Mouse (Mus musculus) adipocyte (in vitro differentiated cells): Measurements from ENCODE around the gene Lmx1b.

Source experiments
- DNase-seq: peaks from one replicate; pipeline ENCODE4 v3.0.0-alpha.2; 2016; ENCODE audit warnings: low spot score

Gene Lmx1b

DNA sequence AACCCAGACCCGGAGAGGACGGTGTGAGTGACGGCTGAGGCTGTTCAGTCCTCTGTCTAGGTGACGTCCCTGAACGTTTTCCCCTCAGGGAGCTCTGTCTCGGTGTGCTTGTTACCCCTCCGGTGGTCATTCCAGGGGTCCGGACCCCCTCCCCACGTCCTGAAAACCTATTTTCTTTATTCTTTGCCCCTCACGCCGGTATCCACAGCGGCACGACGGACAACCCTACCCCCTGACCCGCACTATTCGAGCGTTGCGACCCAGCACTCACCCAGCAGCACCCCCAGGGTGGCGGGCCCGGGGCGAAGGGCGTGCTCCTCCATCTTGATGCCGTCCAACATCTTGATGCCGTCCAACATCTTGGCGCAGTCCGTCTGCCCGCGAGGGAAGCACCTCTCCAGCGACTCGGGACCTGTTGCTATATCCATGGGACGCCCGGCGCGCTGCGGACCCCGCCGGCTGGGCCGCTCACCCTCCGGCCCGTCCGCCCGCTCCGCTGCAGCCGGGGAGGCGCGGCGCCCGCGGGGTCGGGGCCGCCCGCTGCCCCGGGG is at the start of gene Lmx1b:
Gene Lmx1b, minus strand, starts transcription at position 341 of the 551 bp plus-strand sequence.
- DNase-seq, result no peak

DNA sequence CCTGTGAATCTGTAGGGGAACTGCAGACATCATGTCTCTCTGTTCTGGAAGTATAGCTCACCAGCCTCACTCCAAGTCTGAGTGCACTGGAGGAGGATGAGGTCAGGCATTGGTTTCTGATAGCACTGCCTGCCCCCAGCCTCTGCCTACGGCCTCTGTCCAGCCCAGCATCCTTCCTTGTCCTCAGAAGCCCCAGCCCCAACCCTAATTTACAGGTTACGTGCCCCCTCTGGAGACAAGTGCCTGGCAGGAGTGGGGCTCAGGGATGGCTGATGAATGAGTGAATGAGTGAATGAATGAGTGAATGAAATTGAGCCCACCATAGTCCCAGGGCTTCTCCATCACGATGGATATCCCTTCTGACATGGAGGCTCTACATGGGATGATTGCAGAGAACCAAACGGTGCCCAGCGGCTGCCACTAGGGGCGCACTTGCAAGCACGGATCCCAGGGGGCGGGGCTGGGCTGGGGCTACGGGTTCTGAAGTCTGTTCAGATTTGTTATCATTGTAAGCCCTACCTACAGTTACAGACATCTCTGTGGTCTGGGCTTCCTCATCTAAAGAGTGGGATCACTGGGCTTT is 49.7 kb upstream of the Lmx1b start:
- DNase-seq, result no peak

DNA sequence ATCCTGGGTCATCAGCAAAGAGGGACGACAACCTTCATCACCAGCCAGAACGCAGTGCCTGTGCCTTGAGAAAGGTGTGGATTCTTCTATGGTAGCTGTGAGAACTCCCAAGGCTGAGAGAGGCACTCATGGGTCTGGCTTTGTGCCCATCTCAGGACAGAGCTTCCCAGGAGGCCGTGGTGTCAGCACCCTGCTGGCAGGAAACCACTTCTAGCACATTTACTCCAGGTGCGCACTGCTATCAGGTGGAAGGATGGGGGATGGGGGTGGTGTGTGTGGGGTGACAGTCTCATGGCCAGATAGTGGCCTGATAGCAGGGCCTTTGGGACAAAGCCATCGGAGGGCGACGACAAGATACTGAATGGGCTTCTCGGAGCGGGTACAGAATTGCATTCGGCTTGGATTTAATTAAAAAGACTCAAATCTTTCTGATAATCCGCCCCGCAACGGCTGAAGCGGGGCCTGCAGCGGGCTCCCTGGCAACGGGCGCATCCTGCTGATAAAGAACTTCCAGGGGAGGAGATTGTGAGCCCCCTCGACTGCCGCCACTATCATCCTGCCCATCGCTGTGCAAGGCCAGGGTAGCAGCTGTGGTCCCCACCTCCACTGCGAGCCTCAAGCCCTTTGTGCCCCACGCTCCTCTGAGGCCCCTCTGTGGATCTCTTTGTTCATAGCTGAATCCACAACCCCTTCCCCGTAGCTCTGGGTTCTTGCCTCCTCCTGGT is 49.0 kb upstream of the Lmx1b start:
- no peak for DNase-seq

DNA sequence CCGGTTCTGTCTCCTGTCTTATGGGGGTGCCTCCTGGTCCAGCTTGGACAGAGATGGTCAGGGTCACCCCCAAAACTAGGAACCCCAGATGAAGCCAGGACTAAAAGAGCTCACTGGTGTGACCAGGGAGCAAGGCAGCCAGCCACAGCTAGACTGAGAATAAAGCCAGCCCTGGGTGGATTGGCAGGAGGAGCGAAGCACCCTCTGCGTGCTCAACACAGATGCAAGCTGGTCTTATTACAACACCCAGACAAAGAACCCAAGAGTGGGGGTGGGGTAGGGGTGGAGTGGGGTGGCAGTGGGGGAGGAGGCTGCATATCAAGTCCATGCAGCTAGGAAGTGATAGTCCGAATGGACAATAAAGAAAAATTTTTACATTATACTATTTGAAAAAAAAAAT is 43.3 kb upstream of the Lmx1b start:
- no peak for DNase-seq

DNA sequence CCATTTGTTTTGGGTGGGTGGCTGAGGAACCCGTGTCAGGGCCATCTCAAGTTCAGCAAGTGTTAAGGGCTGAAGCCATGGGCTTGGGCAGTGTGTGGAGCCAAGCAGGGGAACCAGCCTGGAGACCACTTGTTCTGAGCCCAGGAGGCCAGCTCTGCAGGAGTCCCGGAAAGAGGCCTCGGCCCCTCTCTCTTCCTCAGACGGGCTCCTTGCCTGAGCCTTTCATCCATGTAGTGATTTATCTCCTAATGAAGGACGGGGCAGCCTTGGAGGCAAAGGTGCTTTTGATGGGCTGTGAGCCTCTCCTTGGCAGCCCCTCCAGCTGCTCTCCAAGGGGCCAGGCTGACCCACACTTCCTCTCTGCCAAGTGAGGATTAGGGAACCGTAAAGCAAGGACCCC is 42.8 kb upstream of the Lmx1b start:
- no peak for DNase-seq

DNA sequence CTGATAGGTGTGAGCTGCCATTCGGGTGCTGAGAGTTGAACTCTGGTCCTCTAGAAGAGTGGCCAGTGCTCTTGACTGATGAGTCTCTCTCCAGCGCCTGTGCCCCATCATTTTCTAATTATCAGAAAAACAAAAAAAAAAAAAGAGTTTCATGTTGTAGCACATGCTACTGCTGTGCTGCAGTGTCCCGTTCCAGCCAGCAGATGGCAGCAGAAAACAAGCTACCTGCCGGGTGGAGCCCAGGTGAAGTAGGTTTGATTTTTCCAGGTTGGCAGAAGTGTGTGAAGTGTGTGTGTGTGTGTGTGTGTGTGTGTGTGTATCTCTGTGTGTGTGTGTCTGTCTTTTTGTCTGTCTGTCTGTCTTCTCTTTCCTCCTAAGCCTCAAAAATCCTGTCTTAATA is 41.9 kb upstream of the Lmx1b start:
- DNase-seq, result peak; percentile 46

DNA sequence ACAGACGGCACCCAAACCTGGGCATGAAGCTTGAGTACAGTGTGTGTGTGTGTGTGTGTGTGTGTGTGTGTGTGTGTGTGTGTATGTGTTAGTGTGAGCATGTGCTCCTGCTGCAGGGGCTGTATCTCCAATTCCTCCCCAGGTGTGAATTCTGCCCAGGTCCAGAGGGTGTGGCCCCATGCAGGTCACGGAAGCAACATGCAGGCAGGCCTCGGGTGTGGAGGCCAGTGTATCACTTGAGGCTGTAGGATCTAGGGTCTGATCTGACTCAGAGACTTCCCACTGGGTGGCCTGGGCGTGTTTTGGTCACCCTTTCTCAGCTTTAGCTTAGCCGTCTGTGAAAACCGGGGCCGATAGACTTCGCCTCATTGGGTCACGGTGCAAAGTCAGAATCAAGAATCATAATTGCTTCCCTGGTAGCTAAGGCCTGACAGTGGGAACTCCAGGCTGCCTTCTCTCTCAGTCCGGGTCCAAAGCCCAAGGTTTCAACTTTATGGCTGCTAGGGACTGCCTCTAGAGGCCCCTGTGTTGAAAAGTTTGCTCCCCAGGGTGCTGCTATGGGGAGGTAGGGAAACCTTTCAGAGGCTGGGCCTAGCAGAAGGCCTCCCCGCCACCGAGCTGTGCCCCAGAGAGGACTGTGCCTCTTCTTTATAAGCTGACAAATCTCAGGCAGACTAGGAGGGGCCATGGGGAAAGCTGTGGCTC is 38.8 kb upstream of the Lmx1b start:
- no peak for DNase-seq

DNA sequence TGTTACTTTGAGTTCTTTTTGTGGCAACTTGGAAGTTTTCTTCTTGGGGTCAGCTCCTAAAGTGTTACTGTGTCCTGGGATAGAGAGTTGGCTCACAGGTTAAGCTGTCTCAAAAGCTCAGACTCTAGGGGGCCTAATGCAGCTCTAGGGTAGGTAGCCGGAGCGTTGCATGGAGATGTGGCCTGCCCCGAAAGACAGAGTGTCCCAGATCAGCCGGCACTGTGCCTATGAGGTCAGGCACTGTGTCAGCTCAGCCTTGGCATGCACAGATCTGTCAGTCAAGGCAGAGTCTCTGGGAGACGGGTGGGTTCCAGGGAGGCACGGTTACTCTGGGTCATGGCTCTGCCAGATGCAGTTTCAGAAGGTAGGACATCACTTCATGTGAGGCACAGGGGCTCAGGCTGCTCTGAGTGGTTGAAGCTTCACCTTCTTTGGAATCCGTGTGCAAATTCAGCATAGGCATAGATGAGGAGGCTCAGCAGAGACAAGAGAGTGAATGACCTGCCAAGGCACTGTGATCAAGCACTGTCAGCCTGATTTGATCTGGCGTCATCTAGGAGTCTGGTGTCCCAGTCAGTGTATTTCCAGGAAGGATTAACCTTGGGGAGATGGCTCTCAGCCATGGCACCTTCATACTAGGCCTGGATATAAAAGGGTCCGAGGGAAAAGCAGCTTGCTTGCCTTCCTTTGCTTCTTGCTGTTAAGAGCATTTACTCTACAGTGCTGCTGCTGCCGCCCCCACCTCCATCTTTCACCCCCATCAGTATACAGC is 32.6 kb upstream of the Lmx1b start:
- DNase-seq, result no peak

DNA sequence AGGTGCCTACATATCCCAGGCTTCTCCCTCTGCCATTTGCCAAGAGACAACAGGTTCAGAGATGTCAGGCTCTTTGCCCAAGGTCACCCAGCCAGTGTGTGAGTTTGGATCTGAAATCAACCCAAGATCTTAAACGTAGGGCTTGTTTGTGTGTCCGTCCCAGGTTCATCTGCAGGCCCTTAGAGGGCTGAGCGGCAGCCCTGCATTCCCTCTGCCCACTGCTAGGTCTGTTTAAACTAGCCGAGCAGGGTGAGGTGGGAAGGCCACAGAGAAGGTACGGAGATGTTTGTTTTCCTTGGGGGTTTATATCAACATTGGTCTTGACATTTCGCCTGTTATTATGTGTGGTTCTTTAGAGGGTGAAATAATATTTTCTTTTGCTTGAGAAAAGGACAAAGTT is 28.4 kb upstream of the Lmx1b start:
- DNase-seq, result no peak

DNA sequence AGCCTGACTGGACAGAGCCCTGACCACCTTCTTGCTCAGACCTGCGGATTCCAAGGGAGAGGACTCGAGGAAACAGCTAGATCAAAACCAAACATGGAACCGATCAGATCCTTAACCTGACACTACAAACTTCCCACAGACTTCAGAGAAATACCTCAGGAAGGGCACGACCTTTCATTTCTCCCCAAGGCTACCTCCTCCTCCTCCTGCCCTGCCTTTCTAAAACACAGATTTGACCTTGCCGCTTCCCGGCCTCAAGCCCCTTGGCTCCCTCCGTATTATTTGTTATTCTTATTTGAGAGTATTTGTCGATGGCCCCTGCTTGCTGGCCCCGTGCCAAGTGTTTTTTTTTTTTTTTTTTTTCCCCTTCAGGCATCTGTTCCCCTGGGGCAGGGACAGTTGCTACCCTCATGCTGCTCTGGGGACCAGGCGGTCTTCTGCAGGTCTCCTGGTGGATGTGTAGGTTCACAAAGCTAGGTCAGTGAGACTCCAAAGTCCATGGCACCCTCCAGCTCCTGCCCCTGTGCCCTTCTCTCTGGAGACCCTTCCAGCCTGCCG is 26.2 kb upstream of the Lmx1b start:
- DNase-seq, result no peak

DNA sequence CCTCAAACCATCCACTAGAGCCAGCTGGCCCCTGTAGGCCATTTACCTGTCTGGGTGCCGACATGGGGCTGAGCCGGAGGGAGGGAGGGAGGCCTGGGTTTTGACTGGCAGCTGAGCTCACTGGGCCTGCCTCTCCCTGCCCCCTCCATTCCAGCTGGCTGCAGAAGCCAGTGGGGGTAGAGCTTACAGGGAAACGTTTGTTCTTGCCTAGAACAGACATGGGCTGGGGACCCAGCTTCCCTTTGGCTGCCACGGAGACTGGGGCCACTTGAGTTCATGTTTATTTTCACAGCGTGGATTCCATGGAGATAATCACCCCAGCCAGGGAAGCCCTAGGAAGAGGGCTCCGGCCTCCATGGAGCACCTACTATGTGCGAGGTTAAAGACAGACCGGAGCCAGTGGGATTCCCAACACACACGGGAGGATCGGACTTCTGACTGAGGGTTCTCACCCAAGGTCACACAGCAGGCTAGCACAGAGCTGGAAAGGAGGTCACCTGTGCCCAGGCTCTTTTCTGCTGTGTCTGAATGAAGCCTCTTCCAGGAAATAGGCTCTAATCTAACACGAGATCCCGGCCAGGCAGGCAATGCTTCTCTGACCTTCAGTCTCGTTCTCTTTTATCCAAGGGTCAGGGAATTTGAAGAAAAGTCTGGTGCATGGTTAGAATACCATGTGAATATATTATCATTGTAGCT is 25.2 kb upstream of the Lmx1b start:
- DNase-seq, result no peak

DNA sequence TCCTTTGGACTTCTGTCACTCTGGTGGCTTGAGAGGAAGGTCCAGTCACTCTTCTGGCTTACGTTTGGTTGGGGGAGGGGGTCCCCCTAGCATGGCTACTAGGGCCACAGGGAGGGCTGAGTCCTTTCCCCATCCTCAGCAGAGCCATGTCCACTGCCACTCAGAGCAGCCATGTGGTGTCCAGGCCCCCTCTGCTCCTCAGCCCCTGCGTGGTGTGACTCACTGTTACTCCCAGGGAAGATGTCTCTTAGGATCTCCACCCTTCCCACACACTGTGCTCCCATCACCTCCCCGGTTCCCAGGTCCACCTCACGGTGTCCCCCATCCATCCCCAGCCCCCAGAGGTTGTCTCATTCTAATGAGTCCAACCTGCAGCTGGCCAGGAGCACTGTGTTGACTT is 24.4 kb upstream of the Lmx1b start:
- no peak for DNase-seq

DNA sequence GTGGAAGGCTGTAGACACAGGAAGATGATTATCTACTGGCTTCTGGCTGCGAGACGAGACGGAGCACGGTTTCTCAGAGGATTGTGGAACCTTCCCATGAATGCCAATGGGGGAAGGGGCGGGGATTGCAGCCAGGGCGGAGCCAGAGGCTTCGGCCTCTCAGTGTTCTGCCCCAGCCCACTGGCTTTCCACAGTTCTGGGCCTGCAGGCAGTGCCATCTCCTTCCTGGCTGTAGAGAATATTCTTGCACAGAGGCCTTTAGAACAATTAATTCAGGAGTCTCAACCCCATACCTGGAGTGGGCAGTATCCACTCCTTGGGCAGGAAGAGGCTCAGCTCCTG is 18.9 kb upstream of the Lmx1b start:
- DNase-seq, result no peak

DNA sequence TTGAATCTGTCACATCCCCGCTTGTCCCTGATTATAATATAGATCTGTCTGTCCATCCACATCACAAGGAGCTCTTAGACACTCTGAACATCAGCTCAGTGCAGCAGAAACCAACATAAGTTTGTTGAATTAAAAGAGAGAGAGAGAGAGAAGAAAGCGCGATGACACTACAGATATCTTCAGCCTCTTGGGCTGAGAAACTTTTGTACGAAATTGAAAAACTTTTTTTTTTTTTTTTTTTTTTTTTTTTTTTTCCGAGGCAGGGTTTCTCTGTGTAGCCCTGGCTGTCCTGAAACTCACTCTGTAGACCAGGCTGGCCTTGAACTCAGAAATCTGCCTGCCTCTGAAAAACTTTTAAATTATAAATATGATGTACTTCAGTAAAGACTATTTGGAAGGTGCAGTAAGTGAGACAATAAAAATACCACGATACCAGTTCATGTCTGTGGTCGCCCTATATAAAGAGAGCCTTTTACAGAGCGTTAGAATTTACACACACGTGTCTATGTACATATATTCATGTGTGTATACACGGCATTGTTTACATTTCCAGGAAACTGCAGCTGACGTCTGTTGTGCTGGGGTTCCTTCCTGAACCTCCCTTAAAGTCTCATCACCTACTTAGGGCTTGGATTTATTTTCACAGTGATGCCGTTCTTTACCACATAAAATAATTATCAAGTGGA is 18.4 kb upstream of the Lmx1b start:
- DNase-seq, result no peak

DNA sequence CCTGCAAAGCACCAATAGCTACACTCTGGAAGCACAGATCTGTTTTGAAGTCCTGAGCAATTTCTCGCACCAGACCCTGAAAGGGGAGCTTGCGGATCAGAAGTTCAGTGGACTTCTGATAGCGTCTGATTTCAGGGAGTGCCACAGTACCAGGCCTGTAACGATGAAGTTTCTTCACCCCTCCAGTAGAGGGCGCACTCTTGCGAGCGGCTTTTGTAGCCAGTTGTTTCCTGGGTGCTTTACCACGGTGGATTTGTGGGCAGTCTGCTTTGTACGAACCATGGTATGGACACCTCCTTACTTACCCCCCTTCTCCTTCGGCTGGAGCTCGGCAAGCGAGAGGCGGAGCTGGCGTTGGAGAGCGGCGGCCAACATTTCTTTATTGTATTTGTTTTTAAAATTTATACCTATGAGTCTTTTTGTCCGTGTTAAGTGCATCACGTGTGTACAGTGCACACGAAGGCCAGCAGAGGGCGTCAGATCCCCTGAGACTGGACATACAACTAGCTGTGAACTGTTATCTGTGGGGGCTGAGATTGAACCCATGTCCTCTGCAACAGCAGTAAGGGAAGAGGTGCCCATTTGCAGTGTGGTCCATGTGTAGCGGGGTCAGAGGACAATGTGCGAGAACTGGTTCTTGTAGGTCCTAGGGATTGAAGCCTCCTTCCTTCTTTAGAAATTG is 12.3 kb upstream of the Lmx1b start:
- no peak for DNase-seq

DNA sequence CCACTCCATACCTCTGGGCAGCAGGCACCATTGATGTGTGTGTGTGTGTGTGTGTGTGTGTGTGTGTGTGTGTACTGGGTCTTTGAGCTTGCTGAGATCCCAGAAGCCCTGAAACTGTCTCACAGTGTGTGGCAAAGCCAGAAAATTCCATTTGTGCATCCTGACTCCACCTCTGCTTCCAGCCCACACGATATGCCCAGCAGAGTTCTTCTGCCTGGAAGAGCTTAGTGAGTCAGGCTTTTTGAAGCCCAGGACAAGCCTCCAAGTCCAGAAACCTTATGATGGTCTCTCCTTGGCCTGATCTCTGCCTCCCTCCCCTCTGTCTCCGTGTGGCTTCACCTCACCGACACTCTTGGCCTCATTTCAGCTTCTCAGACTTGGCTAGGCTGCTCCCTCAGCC is 9.1 kb upstream of the Lmx1b start:
- no peak for DNase-seq

DNA sequence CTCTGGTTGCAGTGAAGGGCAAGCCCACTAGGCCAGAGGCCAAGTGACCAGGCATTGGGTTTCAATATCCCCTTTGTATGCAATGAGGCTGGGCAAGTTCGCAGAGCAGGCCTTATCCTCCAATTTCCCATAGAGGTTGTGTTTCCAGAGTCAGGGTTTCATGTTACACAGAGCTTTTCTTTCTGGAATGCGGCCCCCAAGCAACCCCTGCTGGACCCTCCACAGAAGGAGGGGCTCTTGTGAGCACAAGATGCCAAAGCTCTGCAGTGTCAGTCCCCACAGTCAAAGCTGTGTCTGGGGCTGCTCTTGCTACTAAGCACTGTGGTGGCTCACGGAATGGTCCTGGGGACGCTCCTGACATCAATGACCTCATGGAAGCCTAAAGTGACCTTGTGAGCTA is 8.6 kb upstream of the Lmx1b start:
- peak; percentile 12 for DNase-seq

DNA sequence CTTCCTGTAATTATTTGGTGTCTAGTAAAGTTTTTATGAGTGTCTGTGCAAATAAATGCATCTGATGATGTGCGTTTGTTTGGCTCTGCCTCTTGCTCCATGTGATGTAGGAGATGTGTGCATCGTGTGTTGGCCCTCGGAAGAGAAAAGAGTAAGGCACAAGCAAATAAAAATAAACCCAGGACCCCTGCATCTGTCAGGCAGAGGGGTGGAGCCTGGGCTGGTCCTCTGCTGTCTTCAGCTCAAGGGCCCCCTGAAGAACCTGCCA is 5.9 kb upstream of the Lmx1b start:
- no peak for DNase-seq

DNA sequence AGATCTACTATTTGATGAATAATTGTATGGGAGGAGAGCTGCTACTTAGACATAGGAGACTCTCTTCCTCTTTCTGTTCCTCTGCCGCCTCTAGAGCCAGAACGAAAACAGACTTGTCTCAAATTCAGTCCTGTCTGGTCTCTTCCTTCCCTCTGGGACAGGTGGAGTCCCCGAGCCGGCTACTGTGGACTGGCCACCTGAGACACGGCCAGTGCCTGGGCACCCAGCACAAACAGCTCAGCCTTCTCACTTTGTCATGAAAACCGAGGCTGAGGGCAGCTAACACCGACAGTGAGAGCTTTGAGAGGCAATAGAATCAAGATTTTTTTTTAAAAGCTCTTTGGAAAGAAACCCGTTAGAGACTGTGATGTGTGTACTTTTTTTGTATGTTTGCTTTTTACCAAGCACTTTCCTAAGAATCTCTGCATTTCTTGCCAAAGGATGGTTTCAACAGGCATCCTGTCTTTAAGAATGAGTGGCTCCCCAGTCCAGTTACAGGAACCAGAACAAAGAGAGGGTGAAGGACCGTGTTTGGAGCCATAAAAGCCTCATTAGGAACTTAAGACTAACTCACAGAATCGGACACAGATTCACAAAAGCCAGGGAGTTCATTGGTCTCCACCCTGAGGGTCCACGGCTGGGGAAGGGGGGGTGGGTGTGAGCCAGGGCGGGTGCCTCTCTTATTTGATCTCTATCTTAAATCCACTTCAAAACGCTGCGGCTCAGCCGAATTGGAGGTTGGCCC is 5.4 kb upstream of the Lmx1b start:
- DNase-seq, result no peak
